Mouse (Mus musculus) liver, embryonic 14.5 days (tissue): ENCODE data around the gene Nkx2-5. TPM values are rescaled to one million over a fixed set of nuclear protein-coding genes. Genes with fewer than 3 reads are reported as not detected.

ENCODE experiments used
- ATAC-seq: fragments of 200-750 bp; cut with Nextera tagmentation; 2 replicates; pipeline ENCODE4 v1.8.0; 2017; ENCODE audit warnings: moderate number of reproducible peaks, mild to moderate bottlenecking, moderate library complexity; ENCODE audit not compliant: insufficient read depth
- DNase-seq, 3 experiments: peaks; one replicate each; pipeline ENCODE4 v3.0.0-alpha.2; 2012 to 2013; ENCODE audit warnings: low read depth in 3 of 3, low spot score in 3 of 3
- H3K27ac ChIP-seq: fragments of 300-500 bp; sonication (generic); 2 replicates; pipeline ENCODE4 v1.5.1; 2014; ENCODE audit warnings: moderate library complexity, mild to moderate bottlenecking, control low read depth, inconsistent platforms
- H3K27me3 ChIP-seq: fragments of 300-500 bp; sonication (generic); 2 replicates; pipeline ENCODE4 v1.6.1; 2014; ENCODE audit warnings: mild to moderate bottlenecking, low read length, moderate library complexity; ENCODE audit not compliant: control insufficient read depth, insufficient read depth
- H3K36me3 ChIP-seq: fragments of 300-500 bp; sonication (generic); replicated peaks from 2 replicates; pipeline ENCODE4 v1.6.1; 2014; ENCODE audit warnings: low read depth; ENCODE audit not compliant: control insufficient read depth, insufficient read depth
- H3K4me1 ChIP-seq, 2 experiments: fragments of 200-500 bp in 1 of 2; fragments of 300-500 bp in 1 of 2; sonication (generic) in 1 of 2; replicated peaks; 2 replicates each; pipeline ENCODE4 v1.6.1; 2012 to 2014; ENCODE audit warnings: antibody characterized with exemption in 1 of 2, inconsistent platforms in 1 of 2, low read length in 1 of 2; ENCODE audit not compliant: control insufficient read depth in 2 of 2, insufficient read depth in 2 of 2
- H3K4me2 ChIP-seq: fragments of 300-500 bp; sonication (generic); 2 replicates; pipeline ENCODE4 v1.6.1; 2014; ENCODE audit warnings: low read depth, mild to moderate bottlenecking, control low read depth, moderate library complexity
- H3K4me3 ChIP-seq, 2 experiments: fragments of 200-500 bp in 1 of 2; fragments of 300-500 bp in 1 of 2; sonication (generic) in 1 of 2; 2 replicates each; pipeline ENCODE4 v1.5.1; 2012 to 2014; ENCODE audit warnings: low read depth in 2 of 2, low read length in 2 of 2, mild to moderate bottlenecking in 2 of 2, control low read depth in 1 of 2, inconsistent platforms in 1 of 2, moderate library complexity in 1 of 2; ENCODE audit not compliant: insufficient read depth in 1 of 2
- H3K9ac ChIP-seq: fragments of 300-500 bp; sonication (generic); replicated peaks from 2 replicates; pipeline ENCODE4 v1.6.1; 2014; ENCODE audit warnings: mild to moderate bottlenecking, control low read depth, moderate library complexity
- H3K9me3 ChIP-seq: fragments of 300-500 bp; sonication (generic); 2 replicates; pipeline ENCODE4 v1.6.1; 2016; ENCODE audit warnings: low read length, mixed read lengths; ENCODE audit not compliant: control insufficient read depth
- CTCF ChIP-seq: IDR thresholded peaks from 2 replicates; pipeline ENCODE4 v1.5.1; 2016; ENCODE audit warnings: antibody characterized with exemption, low read depth, control low read depth
- EP300 ChIP-seq: IDR thresholded peaks from 2 replicates; pipeline ENCODE4 v1.6.1; 2016; ENCODE audit warnings: antibody characterized with exemption, low read depth
- WGBS: fragments of 180-500 bp; shearing (Covaris S2); extraction: QIAGEN DNeasy Blood & Tissue Kit; methylation state at CpG from one replicate; pipeline ENCODE4 v1.1.7; 2014; ENCODE audit not compliant: insufficient replicate concordance; 5-methylcytosine and 5-hydroxymethylcytosine counted together
- polyA plus RNA-seq, 2 experiments: library from polyadenylated mRNA; depleted of rRNA in 1 of 2; stranded (reverse) in 1 of 2; unstranded in 1 of 2; fragments of >200 nt; fragmentation: Nextera tagmentation in 1 of 2; extraction: Ambion mirVana in 1 of 2; gene quantifications; 2 replicates each; pipeline versions ENCODE4 v1.2.1 to v1.2.3; 2012 to 2014

Gene Nkx2-5
- polyA plus RNA-seq, 2 experiments = not detected

GRCm38 (mm10) chr17:26840439-26840780 lies 4.4 kb downstream of the Nkx2-5 start:
- Histone ChIP-seq H3K4me3 (no peak overlapping the region), H3K9ac (no peak overlapping the region), H3K4me1 (no peaks in the 10 kb centered on the region), H3K27ac (no peak overlapping the region), H3K27me3 (peaks cover 100% of the 10 kb centered on the region), H3K9me3 (no peaks in the 10 kb centered on the region), H3K4me2 (no peak overlapping the region), H3K36me3 (no peaks in the 10 kb centered on the region)
- ATAC-seq (no peak), DNase-seq (no peak)
- no peak for TF ChIP-seq EP300
- TF ChIP-seq CTCF = no peak
- WGBS = 8% methylated on average over 9 of the region's 9 CpGs

GRCm38 (mm10) chr17:26839718-26840438 lies 4.9 kb downstream of the Nkx2-5 start:
- Histone ChIP-seq H3K4me1 (no peaks in the 10 kb centered on the region), H3K36me3 (no peaks in the 10 kb centered on the region), H3K9me3 (no peaks in the 10 kb centered on the region), H3K27ac (no peak overlapping the region), H3K27me3 (peaks cover 100% of the 10 kb centered on the region), H3K4me2 (no peak overlapping the region), H3K9ac (no peak overlapping the region), H3K4me3 (no peak overlapping the region)
- 3% methylated on average over 26 of the region's 26 CpGs for WGBS
- DNase-seq (no peak), ATAC-seq (no peak)
- TF ChIP-seq CTCF = no peak
- no peak for TF ChIP-seq EP300

DNA sequence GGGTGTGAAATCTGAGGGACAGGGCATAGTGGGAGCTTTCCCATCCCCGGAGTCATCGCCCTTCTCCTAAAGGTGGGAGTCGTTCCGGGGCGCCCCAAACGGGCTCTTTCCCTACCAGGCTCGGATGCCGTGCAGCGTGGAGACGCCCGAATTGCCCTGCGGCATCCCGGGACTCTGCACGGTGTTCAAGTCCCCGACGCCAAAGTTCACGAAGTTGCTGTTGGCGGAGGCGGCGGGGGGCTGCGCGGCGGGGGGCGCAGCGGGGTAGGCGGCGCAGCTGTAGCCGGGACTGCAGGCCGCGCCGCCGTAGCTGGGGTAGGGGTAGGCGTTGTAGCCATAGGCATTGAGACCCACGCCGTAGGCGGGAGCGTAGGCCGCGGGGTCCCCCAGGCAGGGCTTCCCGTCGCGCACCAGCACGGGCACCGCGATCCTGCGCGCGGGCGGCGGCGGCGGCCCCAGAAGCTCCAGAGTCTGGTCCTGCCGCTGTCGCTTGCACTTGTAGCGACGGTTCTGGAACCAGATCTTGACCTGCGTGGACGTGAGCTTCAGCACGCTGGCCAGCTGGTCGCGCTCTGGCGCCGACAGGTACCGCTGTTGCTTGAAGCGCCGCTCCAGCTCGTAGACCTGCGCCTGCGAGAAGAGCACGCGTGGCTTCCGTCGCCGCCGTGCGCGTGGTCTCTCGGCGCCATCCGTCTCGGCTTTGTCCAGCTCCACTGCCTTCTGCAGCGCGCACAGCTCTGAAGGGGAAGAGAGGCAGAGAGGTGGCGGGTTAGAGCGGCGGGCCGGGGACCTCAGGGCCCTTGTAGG lies 5.7 kb downstream of the Nkx2-5 start:
- Histone ChIP-seq H3K4me3 (no peak overlapping the region), H3K9me3 (no peaks in the 10 kb centered on the region), H3K4me2 (no peak overlapping the region), H3K27me3 (peaks cover 96% of the 10 kb centered on the region), H3K9ac (no peak overlapping the region), H3K36me3 (no peaks in the 10 kb centered on the region), H3K27ac (no peak overlapping the region), H3K4me1 (no peaks in the 10 kb centered on the region)
- ATAC-seq (no peak), DNase-seq (no peak)
- WGBS = 2% methylated on average over 85 of the region's 87 CpGs
- TF ChIP-seq EP300 (no peak), CTCF (no peak)

DNA sequence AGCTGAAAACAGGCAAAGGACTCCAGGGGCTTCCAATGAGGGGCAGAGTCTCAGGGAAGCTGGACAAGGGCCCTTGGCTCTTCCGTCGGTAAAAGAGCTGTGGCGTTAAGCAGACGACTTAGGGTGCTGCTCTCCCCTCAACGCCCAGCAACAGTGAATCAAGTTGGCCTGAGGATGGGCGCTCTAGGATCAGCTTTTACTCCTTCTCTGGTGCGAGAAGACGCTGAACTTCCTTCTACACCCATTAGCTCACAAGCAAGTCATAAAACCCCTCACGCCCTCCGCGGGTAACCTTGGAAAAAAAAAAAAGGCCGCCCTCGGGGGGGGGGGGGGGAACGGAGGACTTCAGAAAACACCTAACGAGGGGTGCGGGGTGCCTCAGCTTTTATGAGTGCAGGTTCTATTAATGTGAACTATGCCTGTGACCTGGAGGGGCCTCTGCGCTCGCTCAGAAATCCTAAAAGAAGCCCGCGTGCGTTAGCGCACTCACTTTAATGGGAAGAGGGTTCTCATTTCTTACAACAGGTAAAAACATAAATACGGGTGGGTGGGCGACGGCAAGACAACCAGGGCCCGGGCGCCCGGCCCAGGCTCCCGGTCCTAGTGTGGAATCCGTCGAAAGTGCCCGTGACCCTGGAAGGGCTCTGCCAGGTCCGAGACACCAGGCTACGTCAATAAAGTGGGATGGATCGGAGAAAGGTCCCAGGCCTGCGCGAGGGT lies 6.5 kb downstream of the Nkx2-5 start:
- ATAC-seq = no peak
- Histone ChIP-seq H3K27ac (no peak overlapping the region), H3K4me1 (no peaks in the 10 kb centered on the region), H3K36me3 (no peaks in the 10 kb centered on the region), H3K4me3 (no peak overlapping the region), H3K9me3 (no peaks in the 10 kb centered on the region), H3K4me2 (no peak overlapping the region), H3K9ac (no peak overlapping the region), H3K27me3 (peaks cover 88% of the 10 kb centered on the region)
- WGBS = 4% methylated on average over 36 of the region's 37 CpGs
- TF ChIP-seq EP300 (no peak), CTCF (no peak)
- DNase-seq = no peak

DNA sequence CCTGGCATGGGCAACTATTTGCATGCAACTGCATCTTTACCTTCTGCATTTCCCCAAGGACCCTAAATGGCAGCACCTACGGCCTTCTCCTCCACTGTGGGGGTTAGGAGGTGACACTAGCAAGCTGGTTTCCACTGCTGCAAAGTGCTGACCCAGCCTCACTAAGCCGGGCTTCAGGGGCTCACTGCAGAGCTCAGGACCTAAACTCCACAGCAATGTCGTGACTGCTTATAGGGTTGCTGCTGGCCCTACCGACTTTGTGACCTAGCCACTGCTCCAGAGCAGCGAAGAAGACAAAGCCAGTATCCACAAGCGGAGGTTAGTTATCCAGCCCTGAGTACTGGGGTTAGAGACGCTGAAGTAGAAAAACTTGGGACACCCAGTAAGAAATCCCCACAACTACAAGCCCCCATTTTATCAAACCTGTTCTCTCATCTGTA lies 7.2 kb downstream of the Nkx2-5 start:
- peaks cover 81% of the 10 kb centered on the region for H3K27me3 ChIP-seq
- no peak overlapping the region for H3K27ac ChIP-seq
- TF ChIP-seq EP300 = no peak
- TF ChIP-seq CTCF = no peak
- H3K4me1 ChIP-seq = no peaks in the 10 kb centered on the region
- H3K4me2 ChIP-seq = no peak overlapping the region
- ATAC-seq (no peak), DNase-seq (no peak)
- no peaks in the 10 kb centered on the region for H3K9me3 ChIP-seq
- H3K4me3 ChIP-seq = no peak overlapping the region
- no peak overlapping the region for H3K9ac ChIP-seq
- H3K36me3 ChIP-seq = no peaks in the 10 kb centered on the region
- WGBS = 4% methylated on average over 7 of the region's 7 CpGs
